Mouse (Mus musculus): ENCODE results near the gene Ms4a7. TPM values are rescaled to one million over a fixed set of nuclear protein-coding genes. Genes with fewer than 3 reads are reported as not detected.

Ms4a7 gene
- polyA plus RNA-seq, 1 experiment from 2014 or later = 20.6 TPM

Other genes starting within 250 kb of the Ms4a7 start
- not detected in 2 replicates for gene 1700017D01Rik, start 205.3 kb downstream of the Ms4a7 start, polyA plus RNA-seq (2015; fragmentation: Nextera tagmentation; extraction: Ambion mirVana)
- gene 1700025F22Rik, start 170.8 kb downstream of the Ms4a7 start, polyA plus RNA-seq (2015; fragmentation: Nextera tagmentation; extraction: Ambion mirVana) = not detected in 2 replicates
- not detected in 2 replicates for gene Ms4a13, start 139.4 kb downstream of the Ms4a7 start, polyA plus RNA-seq (2015; fragmentation: Nextera tagmentation; extraction: Ambion mirVana)
- not detected in 2 replicates for gene Ms4a12, start 103.7 kb downstream of the Ms4a7 start, polyA plus RNA-seq (2015; fragmentation: Nextera tagmentation; extraction: Ambion mirVana)
- 0.28 and 0.29 TPM in 2 replicates for gene Ms4a1, start 69.9 kb downstream of the Ms4a7 start, polyA plus RNA-seq (2015; fragmentation: Nextera tagmentation; extraction: Ambion mirVana)
- not detected in 2 replicates for gene Ms4a5, start 52.3 kb downstream of the Ms4a7 start, polyA plus RNA-seq (2015; fragmentation: Nextera tagmentation; extraction: Ambion mirVana)
- 0.09 and 0.15 TPM in 2 replicates for gene Ms4a14, start 21.7 kb downstream of the Ms4a7 start, polyA plus RNA-seq (2015; fragmentation: Nextera tagmentation; extraction: Ambion mirVana)
- gene Ms4a4a, start 39.4 kb upstream of the Ms4a7 start, polyA plus RNA-seq (2015; fragmentation: Nextera tagmentation; extraction: Ambion mirVana) = 5.0 and 8.1 TPM in 2 replicates
- gene Ms4a4c, start 68.6 kb upstream of the Ms4a7 start, polyA plus RNA-seq (2015; fragmentation: Nextera tagmentation; extraction: Ambion mirVana) = 2.7 and 2.9 TPM in 2 replicates
- 63.7 and 92.1 TPM in 2 replicates for gene Ms4a4b, start 107.4 kb upstream of the Ms4a7 start, polyA plus RNA-seq (2015; fragmentation: Nextera tagmentation; extraction: Ambion mirVana)
- gene Ms4a6c, start 133.2 kb upstream of the Ms4a7 start, polyA plus RNA-seq (2015; fragmentation: Nextera tagmentation; extraction: Ambion mirVana) = 8.0 and 8.2 TPM in 2 replicates
- 0.41 and 0.91 TPM in 2 replicates for gene Gm8369, start 149.8 kb upstream of the Ms4a7 start, polyA plus RNA-seq (2015; fragmentation: Nextera tagmentation; extraction: Ambion mirVana)
- 38.0 and 44.1 TPM in 2 replicates for gene Ms4a6b, start 180.4 kb upstream of the Ms4a7 start, polyA plus RNA-seq (2015; fragmentation: Nextera tagmentation; extraction: Ambion mirVana)
- 2.0 and 2.4 TPM in 2 replicates for gene Ms4a4d, start 200.7 kb upstream of the Ms4a7 start, polyA plus RNA-seq (2015; fragmentation: Nextera tagmentation; extraction: Ambion mirVana)

Data from thymus, postnatal 0 days (tissue).